Mouse (Mus musculus) megakaryocyte-erythroid progenitor cell, adult 5 weeks (primary cell): ENCODE data around the gene Dnajc5g. TPM values are rescaled to one million over a fixed set of nuclear protein-coding genes. Genes with fewer than 3 reads are reported as not detected.

Experiments used
- polyA plus RNA-seq: library from polyadenylated mRNA; stranded (reverse); fragments of >175 nt; gene quantifications from 2 replicates; pipeline ENCODE4 v1.2.3, GENCODE M21; 2012

Dnajc5g gene
- polyA plus RNA-seq = not detected in 2 replicates

GRCm38 (mm10) chr5:31105814-31106335 is at the start of gene Dnajc5g:
Gene Dnajc5g, plus strand, starts transcription at chr5:31106285.

GRCm38 (mm10) chr5:31108000-31108490 is 2.0 kb downstream of the Dnajc5g start, which contains the start of gene Slc30a3:
Gene Slc30a3, minus strand, starts transcription at chr5:31108237.

GRCm38 (mm10) chr5:31116354-31116753 is 10.3 kb downstream of the Dnajc5g start, which contains the start of gene Trim54:
Gene Trim54, plus strand, starts transcription at chr5:31116712.

GRCm38 (mm10) chr5:31138241-31138967 is 32.3 kb downstream of the Dnajc5g start, which contains the start of gene Ucn:
Gene Ucn, minus strand, starts transcription at chr5:31138829.

GRCm38 (mm10) chr5:31154152-31154553 is 48.1 kb downstream of the Dnajc5g start, which contains the start of gene Mpv17:
Gene Mpv17, minus strand, starts transcription at chr5:31154251.

Other genes starting within 250 kb of the Dnajc5g start
- 30.4 and 33.8 TPM in 2 replicates for gene Tmem214, start 238.3 kb upstream of the Dnajc5g start, polyA plus RNA-seq
- 77.8 and 86.3 TPM in 2 replicates for gene Agbl5, start 217.6 kb upstream of the Dnajc5g start, polyA plus RNA-seq
- 87.6 and 90.0 TPM in 2 replicates for gene Ost4, start 198.5 kb upstream of the Dnajc5g start, polyA plus RNA-seq
- 129 and 171 TPM in 2 replicates for gene Emilin1, start 192.9 kb upstream of the Dnajc5g start, polyA plus RNA-seq
- gene Khk, start 184.9 kb upstream of the Dnajc5g start, polyA plus RNA-seq = 49.3 and 67.4 TPM in 2 replicates
- not detected in 2 replicates for gene Cgref1, start 160.7 kb upstream of the Dnajc5g start, polyA plus RNA-seq
- 78.9 and 93.2 TPM in 2 replicates for gene Preb, start 145.9 kb upstream of the Dnajc5g start, polyA plus RNA-seq
- gene Tcf23, start 137.6 kb upstream of the Dnajc5g start, polyA plus RNA-seq = not detected in 2 replicates
- gene Atraid, start 58.0 kb upstream of the Dnajc5g start, polyA plus RNA-seq = 28.8 and 32.8 TPM in 2 replicates
- gene Slc5a6, start 57.4 kb upstream of the Dnajc5g start, polyA plus RNA-seq = 17.3 and 18.2 TPM in 2 replicates
- gene Cad, start 51.5 kb upstream of the Dnajc5g start, polyA plus RNA-seq = 404 and 431 TPM in 2 replicates
- gene Slc30a3, start 2.0 kb downstream of the Dnajc5g start, polyA plus RNA-seq = 0.10 TPM in 1 of 2 replicates, not detected in the other
- not detected in 2 replicates for gene Trim54, start 10.4 kb downstream of the Dnajc5g start, polyA plus RNA-seq
- not detected in 2 replicates for gene Ucn, start 32.5 kb downstream of the Dnajc5g start, polyA plus RNA-seq
- gene Mpv17, start 48.0 kb downstream of the Dnajc5g start, polyA plus RNA-seq = 23.0 and 24.7 TPM in 2 replicates
- 2.1 and 10.0 TPM in 2 replicates for gene Gm29609, start 73.6 kb downstream of the Dnajc5g start, polyA plus RNA-seq
- 58.4 and 78.1 TPM in 2 replicates for gene Gtf3c2, start 73.9 kb downstream of the Dnajc5g start, polyA plus RNA-seq
- gene Snx17, start 86.9 kb downstream of the Dnajc5g start, polyA plus RNA-seq = 46.3 and 48.0 TPM in 2 replicates
- 148 and 170 TPM in 2 replicates for gene Eif2b4, start 87.1 kb downstream of the Dnajc5g start, polyA plus RNA-seq
- 40.3 and 44.4 TPM in 2 replicates for gene Zfp513, start 96.0 kb downstream of the Dnajc5g start, polyA plus RNA-seq
- gene Ppm1g, start 114.4 kb downstream of the Dnajc5g start, polyA plus RNA-seq = 279 and 290 TPM in 2 replicates
- 44.7 and 59.7 TPM in 2 replicates for gene Nrbp1, start 134.6 kb downstream of the Dnajc5g start, polyA plus RNA-seq
- gene Gm9970, start 134.9 kb downstream of the Dnajc5g start, polyA plus RNA-seq = 0.55 and 0.85 TPM in 2 replicates
- 3.9 and 6.5 TPM in 2 replicates for gene Krtcap3, start 145.4 kb downstream of the Dnajc5g start, polyA plus RNA-seq
- 26.2 and 30.1 TPM in 2 replicates for gene Ift172, start 184.8 kb downstream of the Dnajc5g start, polyA plus RNA-seq
- gene Fndc4, start 189.8 kb downstream of the Dnajc5g start, polyA plus RNA-seq = 0.26 and 0.30 TPM in 2 replicates
- 0.02 TPM in 1 of 2 replicates, not detected in the other for gene Gckr, start 191.2 kb downstream of the Dnajc5g start, polyA plus RNA-seq